Mouse (Mus musculus) CH12.LX (cell line): ENCODE measurements around the gene Sfrp4.

ENCODE experiments used
- CTCF ChIP-seq, 2 experiments: IDR thresholded peaks in 1 of 2; conservative IDR thresholded peaks in 1 of 2; 2 replicates each; pipeline ENCODE4 v1.5.1; 2011 to 2012; ENCODE audit warnings: low read depth in 2 of 2, low read length in 2 of 2, improper control_type of control experiment in 1 of 2, inconsistent platforms in 1 of 2, mild to moderate bottlenecking in 1 of 2, moderate library complexity in 1 of 2
- EP300 ChIP-seq: IDR thresholded peaks from 2 replicates; pipeline ENCODE4 v1.6.1; 2011; ENCODE audit warnings: low read length, improper control_type of control experiment
- POLR2A ChIP-seq: IDR thresholded peaks from 2 replicates; pipeline ENCODE4 v1.6.1; 2011; ENCODE audit warnings: low read depth, mild to moderate bottlenecking, improper control_type of control experiment, low read length
- POLR2AphosphoS2 ChIP-seq: IDR thresholded peaks from 2 replicates; pipeline ENCODE4 v1.6.1; 2011; ENCODE audit warnings: low read depth, low read length, improper control_type of control experiment
- ZMIZ1 ChIP-seq: IDR thresholded peaks from 2 replicates; pipeline ENCODE4 v1.6.1; 2012; ENCODE audit warnings: low read depth, mild to moderate bottlenecking, inconsistent platforms, low read length, improper control_type of control experiment
- ZNF384 ChIP-seq: IDR thresholded peaks from 2 replicates; pipeline ENCODE4 v1.6.1; 2012; ENCODE audit warnings: low read depth, low read length, improper control_type of control experiment, inconsistent platforms

- TF ChIP-seq ZMIZ1 = no peak
- TF ChIP-seq ZNF384 = no peak
- no peak for TF ChIP-seq CTCF (conservative IDR thresholded peaks at IDR 0.05 in 1 of 2, IDR thresholded peaks at IDR 0.05 in 1 of 2; ENCODE audit: low read depth in 2 of 2, low read length in 2 of 2)
- TF ChIP-seq EP300 = no peak
- no peak for TF ChIP-seq POLR2A
- TF ChIP-seq POLR2AphosphoS2 = no peak
Measured at GRCm38 (mm10) chr13:19618841-19619215, 4.1 kb upstream of the Sfrp4 start.
